ENCODE assay signal across 8 mouse cellular contexts in the genomic region with DNA sequence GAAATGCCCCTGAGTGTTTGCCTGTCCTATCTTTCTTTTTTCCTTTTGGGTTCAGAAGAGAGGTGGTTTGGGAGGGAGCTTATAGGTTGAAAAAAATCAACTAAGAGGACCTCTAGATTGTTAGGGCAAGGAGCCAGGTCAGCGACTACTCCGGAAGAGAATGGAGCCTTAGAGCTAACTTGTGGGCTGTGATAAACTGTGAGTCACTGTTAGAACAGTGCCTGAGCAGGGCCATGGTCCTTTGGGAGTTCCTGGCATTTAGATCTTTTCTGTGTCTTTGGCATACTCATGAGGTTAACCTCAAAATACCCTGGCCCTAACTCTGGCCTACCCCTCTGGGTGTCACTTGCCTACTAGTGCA. TPM values are rescaled to one million over a fixed set of nuclear protein-coding genes. Genes with fewer than 3 reads are reported as not detected.
DNase-seq lines count a peak whose midpoint lies in the region; ATAC-seq lines count a peak whose summit lies in the region.

No protein-coding gene starts in this region.

- WGBS in forebrain, embryonic 12.5 days = 95% methylated on average over 2 of the region's 2 CpGs
- WGBS in forebrain, embryonic 16.5 days = 82% methylated on average over 2 of the region's 2 CpGs
- 34% methylated on average over 2 of the region's 2 CpGs for WGBS in heart, embryonic 14.5 days
- 23% methylated on average over 2 of the region's 2 CpGs for WGBS in lung, embryonic 15.5 days
- 87% methylated on average over 2 of the region's 2 CpGs for WGBS in midbrain, embryonic 16.5 days

- H3K4me2 ChIP-seq in forebrain, embryonic 12.5 days = no peak overlapping the region
- no peak overlapping the region for H3K4me2 ChIP-seq in forebrain, embryonic 16.5 days (ENCODE audit: low read length)
- H3K4me2 ChIP-seq in heart, embryonic 14.5 days (ENCODE audit: low read length) = no peak overlapping the region
- H3K4me2 ChIP-seq in lung, embryonic 15.5 days = no peak overlapping the region
- no peak overlapping the region for H3K4me2 ChIP-seq in midbrain, embryonic 16.5 days (ENCODE audit: low read length)

- H3K9me3 ChIP-seq in forebrain, embryonic 12.5 days = no peaks in the 10 kb centered on the region
- no peaks in the 10 kb centered on the region for H3K9me3 ChIP-seq in forebrain, embryonic 16.5 days (ENCODE audit: control insufficient read depth, low read length)
- H3K9me3 ChIP-seq in heart, embryonic 14.5 days (ENCODE audit: control insufficient read depth, low read length) = no peaks in the 10 kb centered on the region
- no peaks in the 10 kb centered on the region for H3K9me3 ChIP-seq in lung, embryonic 15.5 days
- no peaks in the 10 kb centered on the region for H3K9me3 ChIP-seq in midbrain, embryonic 16.5 days (replicated peaks; ENCODE audit: control insufficient read depth, low read length, poor library complexity, severe bottlenecking)

- H3K27ac ChIP-seq in forebrain, embryonic 12.5 days = 0 out of 2 replicates have a peak overlapping the region, but pooled peaks have one; percentile 31
- H3K27ac ChIP-seq in forebrain, embryonic 16.5 days (ENCODE audit: low read length) = no peak overlapping the region
- peak overlapping the region; percentile 66 to 70 for H3K27ac ChIP-seq in heart, embryonic 14.5 days (replicated peaks in 1 of 2; ENCODE audit: control insufficient read depth in 1 of 2, insufficient read depth in 1 of 2, low read depth in 2 of 2, low read length in 2 of 2)
- H3K27ac ChIP-seq in lung, embryonic 15.5 days = peak overlapping the region; percentile 81
- no peak overlapping the region for H3K27ac ChIP-seq in midbrain, embryonic 16.5 days (ENCODE audit: low read length)

- ATAC-seq in forebrain, embryonic 12.5 days (ENCODE audit: low FRiP score) = no peak
- no peak for ATAC-seq in forebrain, embryonic 16.5 days
- 0 out of 2 replicates have a peak, but pooled peaks have one; percentile 56 for ATAC-seq in heart, embryonic 14.5 days (ENCODE audit: insufficient number of reproducible peaks, insufficient read depth, low FRiP score, low read depth)
- peak; percentile 55; the same call in 1 of the 2 replicates for ATAC-seq in lung, embryonic 15.5 days (ENCODE audit: borderline replicate concordance, extremely low read depth, low FRiP score, low TSS enrichment)
- no peak for ATAC-seq in midbrain, embryonic 16.5 days
- no peak for ATAC-seq in megakaryocyte, adult 5-6 weeks (ENCODE audit: poor library complexity, severe bottlenecking)

- H3K9ac ChIP-seq in forebrain, embryonic 12.5 days = no peak overlapping the region
- no peak overlapping the region for H3K9ac ChIP-seq in forebrain, embryonic 16.5 days (replicated peaks; ENCODE audit: low read depth, low read length)
- H3K9ac ChIP-seq in heart, embryonic 14.5 days (ENCODE audit: low read length) = no peak overlapping the region
- H3K9ac ChIP-seq in lung, embryonic 15.5 days = no peak overlapping the region
- H3K9ac ChIP-seq in midbrain, embryonic 16.5 days (ENCODE audit: low read depth, low read length) = no peak overlapping the region

- H3K4me1 ChIP-seq in forebrain, embryonic 12.5 days = no peaks in the 10 kb centered on the region; the same call in 1 of the 2 replicates
- peaks cover 5% of the 10 kb centered on the region for H3K4me1 ChIP-seq in forebrain, embryonic 16.5 days (replicated peaks; ENCODE audit: control insufficient read depth, insufficient read depth, low read length)
- H3K4me1 ChIP-seq in heart, embryonic 14.5 days (ENCODE audit: control insufficient read depth in 2 of 2, insufficient read depth in 2 of 2, low read length in 2 of 2) = peaks cover 10 to 21% of the 10 kb centered on the region in 2 experiments
- H3K4me1 ChIP-seq in lung, embryonic 15.5 days = peaks cover 32% of the 10 kb centered on the region
- peaks cover 10% of the 10 kb centered on the region for H3K4me1 ChIP-seq in midbrain, embryonic 16.5 days (ENCODE audit: control insufficient read depth, insufficient read depth, low read length)

- peaks cover 25% of the 10 kb centered on the region for H3K36me3 ChIP-seq in forebrain, embryonic 12.5 days (replicated peaks)
- H3K36me3 ChIP-seq in forebrain, embryonic 16.5 days (ENCODE audit: control insufficient read depth, insufficient read depth) = no peaks in the 10 kb centered on the region
- peaks cover 30% of the 10 kb centered on the region for H3K36me3 ChIP-seq in heart, embryonic 14.5 days (ENCODE audit: control insufficient read depth, insufficient read depth, low read length)
- H3K36me3 ChIP-seq in lung, embryonic 15.5 days = 0 out of 2 replicates have a peak, but pooled peaks cover under 1% of the 10 kb centered on the region
- H3K36me3 ChIP-seq in midbrain, embryonic 16.5 days (ENCODE audit: control insufficient read depth, insufficient read depth, low read length) = no peaks in the 10 kb centered on the region

- H3K27me3 ChIP-seq in forebrain, embryonic 12.5 days = no peaks in the 10 kb centered on the region
- no peaks in the 10 kb centered on the region for H3K27me3 ChIP-seq in forebrain, embryonic 16.5 days (replicated peaks; ENCODE audit: control insufficient read depth, insufficient read depth, low read length)
- H3K27me3 ChIP-seq in heart, embryonic 14.5 days (ENCODE audit: control insufficient read depth, insufficient read depth, low read length) = no peaks in the 10 kb centered on the region
- no peaks in the 10 kb centered on the region for H3K27me3 ChIP-seq in lung, embryonic 15.5 days
- H3K27me3 ChIP-seq in midbrain, embryonic 16.5 days (ENCODE audit: control insufficient read depth, insufficient read depth, low read depth, low read length) = no peaks in the 10 kb centered on the region

- H3K4me3 ChIP-seq in forebrain, embryonic 12.5 days (replicated peaks) = no peak overlapping the region
- H3K4me3 ChIP-seq in forebrain, embryonic 16.5 days (replicated peaks; ENCODE audit: low read length) = no peak overlapping the region
- H3K4me3 ChIP-seq in heart, embryonic 14.5 days (ENCODE audit: control insufficient read depth in 1 of 2, insufficient read depth in 1 of 2, low read depth in 1 of 2, low read length in 2 of 2) = no peak overlapping the region
- no peak overlapping the region for H3K4me3 ChIP-seq in lung, embryonic 15.5 days
- no peak overlapping the region for H3K4me3 ChIP-seq in midbrain, embryonic 16.5 days (ENCODE audit: low read depth, low read length)

- DNase-seq in Muller cell, postnatal 12 days (ENCODE audit: inconsistent ontology term) = peak; percentile 83
- no peak for DNase-seq in spleen, adult 18-20 months

RNA-seq across cellular contexts. Expression of a gene that starts 45.5 kb away (rescaled TPM):
- polyA plus RNA-seq in forebrain, embryonic 12.5 days (2016; fragmentation: Nextera tagmentation; extraction: Ambion mirVana) = 20.1 and 21.1 TPM in 2 replicates
- 11.4 and 12.5 TPM in 2 replicates for polyA plus RNA-seq in forebrain, embryonic 16.5 days (2015; fragmentation: Nextera tagmentation; extraction: Ambion mirVana)
- 14.6 and 16.3 TPM in 2 replicates for polyA plus RNA-seq in heart, embryonic 14.5 days (2014; fragmentation: Nextera tagmentation; extraction: Ambion mirVana)
- 33.6 and 37.0 TPM in 2 replicates for polyA plus RNA-seq in lung, embryonic 15.5 days (2015; fragmentation: Nextera tagmentation; extraction: Ambion mirVana)
- 8.5 and 11.1 TPM in 2 replicates for polyA plus RNA-seq in midbrain, embryonic 16.5 days (2015; fragmentation: Nextera tagmentation; extraction: Ambion mirVana)
- not detected in 2 replicates for total RNA-seq in megakaryocyte, adult 5-6 weeks (2015)
- not detected in 2 replicates for total RNA-seq in megakaryocyte, adult 5-6 weeks (2017)

Comparison
In these comparisons a context has a peak if more than half of its experiments do, and no peak if none do; other contexts are left out.
1. H3K27ac ChIP-seq: peak in forebrain, embryonic 12.5 days (single experiment), heart, embryonic 14.5 days (2 of 2) and lung, embryonic 15.5 days (single experiment); none in forebrain, embryonic 16.5 days (single experiment) and midbrain, embryonic 16.5 days (single experiment).
2. ATAC-seq: peak in heart, embryonic 14.5 days (single experiment) and lung, embryonic 15.5 days (single experiment); none in forebrain, embryonic 12.5 days (single experiment), forebrain, embryonic 16.5 days (single experiment), midbrain, embryonic 16.5 days (single experiment) and megakaryocyte, adult 5-6 weeks (single experiment).